Mouse (Mus musculus) left cerebral cortex, postnatal 25 days (tissue): ENCODE measurements around the gene Itpk1. TPM values are rescaled to one million over a fixed set of nuclear protein-coding genes. Genes with fewer than 3 reads are reported as not detected.

ENCODE experiments used
- DNase-seq, 2 experiments: peaks; one replicate each; pipeline ENCODE4 v3.0.0; 2022; ENCODE audit warnings: low spot score in 2 of 2, mixed read lengths in 1 of 2
- intact Hi-C: fragments of 180-260 bp; cut with DNase I; formaldehyde crosslinking; loops from one replicate; pipeline ENCODE4 v1.15.1; 2025
- total RNA-seq, 2 experiments: library from RNA; stranded (reverse); gene quantifications; 2 replicates each; pipeline ENCODE4 v1.2.3; 2021

Gene Itpk1
- total RNA-seq, 2 experiments from 2014 or later, result 63.9 to 70.2 TPM

DNA sequence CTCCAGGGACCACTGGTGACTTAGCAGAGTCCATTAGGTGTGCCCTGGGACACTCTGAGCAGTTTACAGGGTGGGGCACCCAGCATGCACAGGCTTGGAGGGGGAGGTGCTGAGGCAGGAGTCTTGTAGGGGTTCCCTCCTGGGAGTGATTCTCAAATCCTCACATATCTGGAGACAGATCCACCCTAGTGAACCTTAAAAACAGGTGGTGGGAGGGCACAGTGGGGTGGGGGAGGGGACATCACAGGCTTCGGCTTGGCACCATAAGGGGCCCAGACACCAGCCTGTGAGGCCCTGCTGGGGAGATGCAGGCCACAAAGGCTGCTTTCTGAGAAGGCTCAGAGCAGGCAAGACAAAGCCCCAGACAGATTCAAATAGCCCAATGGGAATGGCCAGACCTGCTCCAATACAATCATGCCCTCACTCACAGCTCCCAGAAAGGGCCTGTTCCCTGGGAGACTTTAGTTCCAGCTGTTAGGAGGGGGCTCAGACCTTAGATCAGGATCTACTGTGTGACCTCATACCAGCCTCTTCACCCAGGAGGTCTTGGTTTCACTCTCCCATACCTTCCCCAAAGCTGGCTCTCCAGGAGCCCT lies 6.5 kb downstream of the Itpk1 start:
- intact Hi-C loops, result no loop called here

DNA sequence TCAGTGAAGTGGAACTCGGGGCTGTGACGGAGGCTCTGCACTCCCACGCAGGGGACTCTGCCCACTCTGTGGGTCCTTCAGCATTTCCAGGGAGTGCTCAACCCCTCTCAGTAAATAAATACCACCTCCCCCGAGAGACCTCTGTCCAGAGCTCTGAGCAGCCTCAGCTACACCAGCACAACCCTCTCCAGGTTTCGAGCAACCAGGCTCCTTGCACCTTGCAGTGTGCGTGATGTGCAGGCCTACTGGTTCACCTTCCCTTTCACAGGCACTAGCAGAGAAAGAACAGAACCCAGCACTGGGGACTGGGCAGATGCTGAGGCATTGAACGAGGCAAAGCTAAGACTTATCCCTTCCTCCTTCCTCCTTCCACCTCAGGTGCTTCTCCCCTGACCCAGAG lies 7.3 kb downstream of the Itpk1 start:
- DNase-seq, result no peak
- intact Hi-C loops, result loop anchor here (2.0 kb wide), 1 partner anchor 45 kb away; no protein-coding TSS in a partner anchor

More for the DNA sequence above, 6.5 kb downstream of the Itpk1 start:
- DNase-seq, result no peak

DNA sequence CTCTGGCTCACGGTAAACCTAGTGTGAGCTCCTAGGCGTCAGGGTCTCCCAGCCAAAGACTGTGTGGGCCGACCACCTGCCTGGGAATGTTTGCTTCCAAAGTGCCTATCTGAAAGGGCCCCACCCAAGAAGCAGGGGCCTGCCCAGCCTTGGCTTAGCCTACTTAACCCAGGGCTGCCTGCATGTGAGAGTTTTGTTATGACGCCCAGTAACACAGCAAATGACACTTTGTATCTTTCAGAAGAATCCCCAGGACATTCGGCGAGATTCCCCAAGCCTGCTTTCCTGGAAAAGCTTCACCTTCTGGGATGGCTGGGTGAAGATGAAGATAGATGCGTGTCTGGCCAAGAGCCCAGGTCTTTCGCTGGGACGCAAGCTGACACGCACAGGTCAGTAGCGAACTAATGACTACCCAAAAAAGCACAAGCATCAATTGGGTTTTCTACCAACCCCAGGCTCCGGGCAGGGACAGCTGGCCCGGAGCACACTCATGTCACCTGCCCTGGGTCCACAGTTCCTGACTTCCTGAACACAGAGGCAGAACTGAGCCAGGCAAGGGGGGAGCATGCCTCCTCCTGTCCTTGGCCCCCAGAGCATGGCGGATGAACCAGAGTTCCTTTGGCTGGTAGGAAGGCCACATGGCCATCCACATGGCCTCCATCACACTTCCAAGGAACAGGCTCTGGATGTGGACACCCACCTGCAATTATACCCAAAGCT lies 7.9 kb downstream of the Itpk1 start:
- no peak for DNase-seq
- intact Hi-C loops, result loop anchor here (2.0 kb wide), 1 partner anchor 44 kb away; no protein-coding TSS in a partner anchor

DNA sequence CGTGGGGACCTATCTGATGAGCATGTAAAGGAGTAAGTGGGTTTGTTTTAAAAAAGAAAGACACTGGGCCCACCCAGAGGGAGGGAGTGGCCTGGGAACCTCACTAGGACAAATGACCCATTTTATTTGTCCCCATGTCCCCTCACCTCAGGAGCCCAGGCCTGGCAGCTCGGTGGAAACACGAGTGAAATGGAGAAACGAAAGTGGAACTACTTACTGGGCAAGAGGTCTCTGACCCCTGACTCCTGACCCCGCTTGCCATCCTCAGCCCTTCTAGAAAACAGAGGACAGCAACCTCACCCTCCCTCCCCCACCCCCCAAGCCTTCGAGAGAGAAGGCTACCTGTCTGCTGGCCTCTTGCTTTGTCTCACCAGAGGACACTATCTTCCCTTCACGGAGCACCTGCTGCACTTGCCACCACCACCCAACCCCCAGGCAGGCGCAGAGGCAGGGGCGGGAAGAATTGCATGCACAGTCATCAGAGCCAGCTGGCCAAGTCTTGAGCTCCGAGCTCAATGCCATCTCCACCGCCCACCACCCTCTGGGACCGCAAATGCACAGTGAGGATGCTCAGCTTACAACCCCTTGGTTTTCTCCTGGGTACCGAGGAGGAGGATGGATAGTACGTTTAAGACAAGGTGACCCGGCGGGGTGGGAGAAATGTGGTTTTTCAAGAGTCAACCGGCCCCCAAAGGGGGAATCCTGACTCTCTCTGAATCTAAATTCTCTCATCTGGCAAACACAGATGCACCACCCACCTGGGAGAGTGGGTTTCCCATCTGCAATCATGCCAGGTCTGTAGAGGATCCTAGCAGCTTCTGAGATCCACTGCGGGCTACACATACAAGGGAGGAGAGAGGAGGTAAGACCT lies 9.1 kb downstream of the Itpk1 start:
- intact Hi-C loops, result loop anchor here (2.0 kb wide), 1 partner anchor 43 kb away; no protein-coding TSS in a partner anchor
- DNase-seq, result peak; percentile 79 to 96

DNA sequence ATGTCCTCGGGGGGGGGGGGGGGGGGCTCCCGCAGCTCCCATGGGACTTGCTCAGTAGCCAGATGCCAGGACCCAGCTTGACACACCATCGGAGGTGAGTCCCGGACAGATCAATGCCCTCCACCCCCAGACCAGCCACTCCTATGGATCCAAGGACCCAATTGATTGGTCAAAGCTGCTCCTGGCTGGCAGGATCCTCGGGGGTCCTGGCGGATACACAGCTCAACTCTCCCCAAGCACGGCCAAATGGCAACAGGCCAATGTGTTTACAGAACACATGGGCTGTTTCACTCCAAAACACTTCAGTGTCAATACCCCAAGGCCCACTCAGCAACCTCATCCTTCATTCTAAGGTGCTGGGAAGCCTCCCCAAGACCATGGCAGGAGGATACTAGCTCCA lies 13.0 kb downstream of the Itpk1 start:
- intact Hi-C loops, result no loop called here
- DNase-seq, result no peak

DNA sequence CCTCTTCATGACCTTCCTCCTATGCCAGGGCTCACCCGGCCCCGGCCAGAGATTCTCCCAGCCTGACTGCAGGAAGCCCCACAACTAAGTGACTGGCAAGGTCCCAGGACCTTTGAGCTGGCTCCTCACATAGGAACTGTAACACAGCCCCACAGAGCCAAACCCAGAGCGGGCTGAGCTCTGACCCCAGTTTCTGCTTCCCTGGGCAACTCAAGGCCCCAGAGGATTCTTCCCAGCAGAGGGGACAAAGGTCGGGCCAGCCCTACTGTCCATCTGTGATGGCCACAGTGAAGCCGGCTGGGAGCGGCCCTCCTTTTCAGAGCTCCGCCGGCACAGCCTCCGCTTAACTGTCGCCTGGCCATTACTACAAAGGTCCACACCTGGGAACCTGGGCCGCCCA lies 13.6 kb downstream of the Itpk1 start:
- intact Hi-C loops, result no loop called here
- no peak for DNase-seq

DNA sequence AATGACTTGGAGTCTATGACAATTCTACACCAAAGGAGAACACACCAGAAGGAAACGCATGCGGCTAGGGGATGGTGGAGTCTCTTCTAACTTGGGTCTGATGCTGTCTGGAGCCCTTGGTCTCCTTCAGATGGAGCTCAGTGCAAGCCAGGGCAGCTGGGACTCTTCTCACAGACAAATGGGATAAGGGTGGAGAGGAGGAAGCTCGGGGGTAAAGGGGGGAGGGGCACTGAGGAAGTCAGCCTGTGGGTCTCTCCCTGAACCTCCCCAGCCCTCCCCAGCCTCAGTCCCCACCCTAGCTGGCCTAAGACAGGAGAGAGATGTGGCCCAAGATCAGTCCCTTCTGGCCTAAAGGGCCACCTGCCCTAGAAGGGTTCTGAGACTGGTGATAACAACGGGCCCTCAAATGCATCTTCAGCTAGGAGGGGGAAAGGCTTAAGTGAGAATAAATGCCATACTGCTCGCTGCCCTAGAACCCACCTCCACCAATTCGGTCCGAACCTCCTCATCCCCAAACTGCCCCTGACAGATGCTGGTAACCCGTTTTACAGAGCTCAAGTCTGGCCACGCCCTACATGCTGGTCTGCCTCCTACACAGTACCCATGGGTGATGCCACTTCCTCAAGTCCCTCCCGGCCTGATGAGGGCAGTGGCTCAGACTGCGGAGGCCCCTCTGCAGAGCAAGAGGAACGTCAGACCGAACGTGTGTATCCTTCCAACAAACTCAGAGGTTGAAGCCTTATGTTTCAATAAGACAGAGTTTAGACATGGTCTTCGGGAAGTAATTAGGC lies 14.8 kb downstream of the Itpk1 start:
- DNase-seq, result no peak
- intact Hi-C loops, result no loop called here

DNA sequence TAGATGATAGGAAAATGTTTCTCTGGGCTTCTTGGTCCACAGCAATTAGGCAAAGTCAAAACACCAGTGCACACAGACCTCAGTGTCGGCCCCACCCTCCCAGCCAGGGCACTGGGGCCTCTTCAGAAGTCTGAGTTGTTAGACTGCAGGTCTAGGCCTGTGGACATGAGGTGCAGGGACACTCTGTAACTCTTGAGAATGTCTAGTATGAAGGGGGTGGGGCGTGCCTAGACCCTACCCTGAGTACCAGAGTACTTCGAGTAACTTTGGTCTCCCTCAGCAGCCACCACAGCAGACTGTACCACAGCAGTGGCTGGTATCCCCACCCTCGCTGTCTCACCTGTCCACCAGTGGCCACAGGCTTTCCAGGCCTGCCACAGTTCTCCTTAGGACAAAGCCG lies 18.4 kb downstream of the Itpk1 start:
- no peak for DNase-seq
- intact Hi-C loops, result no loop called here

DNA sequence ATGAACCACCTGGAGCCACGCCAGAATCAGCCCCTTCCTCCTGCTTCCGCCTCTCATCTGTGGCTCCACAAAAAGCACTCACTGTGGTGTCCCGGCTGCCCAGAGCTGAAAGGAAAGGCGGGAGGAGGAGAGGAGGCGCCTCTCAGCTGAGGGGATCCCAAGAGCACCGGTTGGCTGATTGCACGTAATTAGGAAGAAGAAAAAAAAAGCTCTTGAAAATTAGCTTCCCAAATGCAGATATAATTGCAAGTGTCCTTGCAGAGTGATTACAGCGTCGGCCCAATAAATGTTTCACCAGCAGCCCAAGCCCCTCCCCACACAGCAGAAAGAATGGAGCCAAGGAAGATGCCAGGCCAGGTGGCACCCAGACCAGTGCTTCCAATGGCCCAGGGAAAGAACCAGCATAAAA lies 19.2 kb downstream of the Itpk1 start:
- no peak for DNase-seq
- intact Hi-C loops, result no loop called here

DNA sequence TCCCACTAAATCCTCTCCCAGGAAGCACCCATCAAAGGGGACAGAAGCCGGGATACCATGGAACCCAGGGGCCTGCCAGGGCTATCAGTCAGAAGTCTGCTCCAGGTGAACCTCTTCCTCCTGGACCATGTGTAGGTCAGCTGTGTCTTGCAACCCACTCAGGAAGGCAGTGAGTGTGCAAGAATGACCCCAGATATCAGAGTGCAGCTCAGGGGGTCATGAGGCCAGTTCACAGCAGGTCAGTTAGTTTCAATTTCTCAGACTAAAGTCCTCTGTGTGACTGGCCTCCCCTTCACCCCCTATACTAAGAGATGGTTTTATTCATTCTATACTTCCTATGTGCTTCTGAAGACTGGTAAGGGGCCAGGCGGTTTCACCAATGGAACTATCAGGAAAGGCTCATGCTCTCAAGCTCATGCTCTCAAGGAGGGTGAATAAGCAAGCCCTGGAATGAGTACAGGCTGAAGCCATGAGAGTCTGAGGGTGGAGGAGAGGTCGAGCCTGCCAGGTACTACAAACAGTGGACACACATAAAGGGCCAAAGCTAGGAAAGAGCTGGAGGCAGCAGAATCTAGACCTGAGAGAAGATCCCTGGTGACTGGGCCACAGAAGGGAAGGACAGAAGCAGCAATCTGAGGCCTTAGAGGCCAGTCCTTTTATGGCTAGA lies 19.9 kb downstream of the Itpk1 start:
- no peak for DNase-seq
- intact Hi-C loops, result no loop called here

DNA sequence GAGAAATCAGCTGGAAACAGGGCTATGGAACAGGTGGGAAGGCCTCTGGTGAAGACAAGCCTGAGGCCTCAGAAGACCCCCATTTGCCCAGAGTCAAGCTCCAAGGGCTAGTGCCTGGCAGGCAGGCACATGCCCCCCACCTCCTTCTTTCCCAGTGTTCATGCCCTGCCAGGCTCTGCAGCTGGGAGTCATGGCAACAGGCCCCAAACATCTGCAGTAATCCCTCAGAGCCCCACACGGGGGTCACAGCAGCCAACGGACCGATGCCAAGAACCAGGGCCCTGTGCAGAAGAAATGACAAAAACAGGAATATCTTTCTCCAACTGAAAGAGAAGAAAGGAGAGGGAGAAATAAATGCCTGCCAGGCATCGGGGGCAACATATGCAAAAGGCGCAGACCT lies 20.8 kb downstream of the Itpk1 start:
- DNase-seq, result no peak
- intact Hi-C loops, result no loop called here

DNA sequence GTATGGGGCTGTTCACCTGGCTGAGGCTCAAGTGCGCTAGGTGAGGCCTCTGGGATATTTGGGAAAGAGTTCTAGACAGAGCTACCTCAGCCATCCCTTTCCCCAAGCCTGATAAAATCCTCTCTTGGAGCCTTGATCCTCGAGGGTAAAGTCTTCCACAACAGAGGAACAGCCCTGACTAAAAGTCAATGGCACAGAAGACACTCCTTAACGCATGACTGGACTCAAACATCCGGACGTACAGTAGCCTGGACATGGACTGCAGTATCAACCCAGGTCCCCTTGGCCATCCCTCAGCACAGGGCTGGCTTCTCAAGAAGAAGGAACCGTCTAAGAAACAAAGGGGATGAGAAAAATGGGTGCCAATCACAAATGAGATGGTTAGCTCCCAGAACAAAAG lies 21.3 kb downstream of the Itpk1 start:
- DNase-seq, result no peak
- intact Hi-C loops, result no loop called here

DNA sequence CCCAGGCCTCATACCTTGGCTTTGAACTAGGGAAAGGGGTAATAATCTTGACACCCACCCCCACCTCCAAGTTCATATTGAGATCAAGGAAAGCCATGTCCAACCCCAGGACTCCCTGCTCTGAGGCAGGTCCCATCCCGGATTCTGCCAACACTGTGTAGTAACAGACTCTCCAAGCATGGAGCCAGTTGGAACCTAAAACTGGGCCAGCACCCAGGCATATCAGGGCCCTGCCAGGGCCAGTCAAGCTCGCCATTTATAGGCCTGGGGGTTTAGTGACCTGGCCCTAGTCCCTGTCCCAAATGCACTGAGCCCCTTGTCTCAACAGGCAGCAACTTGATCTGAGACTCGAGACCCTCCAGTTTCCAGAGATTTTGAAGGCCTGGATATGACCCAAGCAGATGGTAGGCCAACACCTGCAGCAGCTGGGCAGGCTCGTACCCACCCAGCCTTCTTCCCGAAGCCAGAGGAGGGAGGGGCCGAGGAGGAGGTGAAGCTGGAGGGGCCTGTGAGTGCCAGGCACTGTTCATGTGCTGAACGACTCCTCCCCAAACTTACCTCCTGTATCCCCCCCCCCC lies 21.9 kb downstream of the Itpk1 start:
- no peak for DNase-seq
- intact Hi-C loops, result no loop called here

DNA sequence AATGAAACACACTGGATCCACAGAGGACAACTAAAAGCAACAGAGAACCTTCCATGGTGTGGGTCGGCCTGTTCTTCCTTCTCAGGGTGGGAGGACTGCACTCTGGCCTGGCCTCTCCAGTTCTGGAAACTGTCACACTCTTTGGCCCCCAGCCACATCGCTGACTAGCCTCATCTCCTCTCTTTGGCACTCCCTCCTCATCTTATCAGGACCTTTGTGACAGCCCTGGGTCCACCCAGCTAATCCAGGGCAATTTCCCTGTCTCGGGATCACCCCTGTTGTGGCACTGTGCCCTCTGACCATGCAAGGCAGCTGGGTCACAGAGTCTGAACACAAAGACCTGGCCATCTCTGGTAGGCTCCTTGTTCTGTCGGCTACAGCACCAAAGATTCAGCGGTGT lies 22.6 kb downstream of the Itpk1 start:
- intact Hi-C loops, result no loop called here
- DNase-seq, result no peak

DNA sequence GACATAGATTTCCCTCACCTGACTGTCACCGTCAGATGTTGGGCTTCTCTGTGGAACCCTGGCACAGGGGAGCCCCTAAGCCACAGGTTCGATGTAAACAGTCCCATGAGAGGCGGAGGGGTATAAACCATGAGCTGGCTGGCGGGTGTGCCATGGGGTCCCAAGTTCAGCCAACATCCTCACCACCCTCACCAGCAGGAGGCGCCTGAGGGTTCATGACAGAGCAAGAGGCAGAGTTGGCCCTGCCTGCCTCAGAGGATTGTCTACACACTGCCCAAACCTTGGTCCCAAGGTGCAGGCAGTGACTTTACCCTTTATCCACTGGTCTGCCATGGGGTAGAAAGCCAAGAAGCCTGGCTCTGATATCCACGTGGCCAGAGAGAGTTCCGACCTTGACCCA lies 23.1 kb downstream of the Itpk1 start:
- intact Hi-C loops, result no loop called here

DNA sequence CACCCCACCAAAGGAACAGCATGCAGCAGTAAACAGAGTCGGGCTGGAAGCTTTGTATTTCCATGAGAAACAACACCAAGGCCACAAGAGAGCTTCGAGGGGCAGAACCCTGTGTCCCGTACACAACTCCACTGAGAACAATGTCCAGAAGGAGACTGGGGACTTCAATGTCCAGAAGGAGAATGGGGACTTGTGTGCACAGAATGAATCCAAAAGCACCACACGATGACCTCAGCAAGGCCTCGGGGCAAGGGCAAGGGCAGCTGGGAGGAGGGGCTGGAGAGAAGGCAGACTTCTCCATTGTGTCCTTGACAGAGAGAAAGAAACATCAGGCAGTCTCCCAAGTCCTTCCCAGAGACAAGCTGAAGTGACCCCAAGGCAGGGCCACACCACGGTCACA lies 25.9 kb downstream of the Itpk1 start:
- DNase-seq, result peak in 1 of 2 experiments; percentile 19
- intact Hi-C loops, result no loop called here

More for the DNA sequence above, 23.1 kb downstream of the Itpk1 start:
- DNase-seq, result no peak

DNA sequence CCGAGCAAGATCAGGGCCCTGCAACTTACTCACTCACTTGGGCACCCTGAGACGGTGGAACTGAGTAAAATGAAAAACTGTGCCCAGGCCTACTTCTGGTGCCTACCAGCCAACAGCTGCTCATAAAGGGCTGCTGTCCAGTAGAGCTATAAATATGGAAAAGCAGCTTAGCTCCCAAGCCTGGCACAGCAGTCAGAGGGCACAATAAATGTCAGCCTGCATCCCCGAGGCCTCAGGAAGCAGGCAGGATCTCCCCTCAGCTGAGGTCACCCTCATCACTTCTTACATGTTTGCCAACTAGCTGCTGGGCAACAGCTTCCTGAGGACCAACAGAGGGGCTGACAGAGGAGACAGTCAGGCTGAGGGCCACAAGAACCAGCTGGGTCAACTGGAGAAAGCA lies 27.6 kb downstream of the Itpk1 start:
- no peak for DNase-seq
- intact Hi-C loops, result no loop called here

DNA sequence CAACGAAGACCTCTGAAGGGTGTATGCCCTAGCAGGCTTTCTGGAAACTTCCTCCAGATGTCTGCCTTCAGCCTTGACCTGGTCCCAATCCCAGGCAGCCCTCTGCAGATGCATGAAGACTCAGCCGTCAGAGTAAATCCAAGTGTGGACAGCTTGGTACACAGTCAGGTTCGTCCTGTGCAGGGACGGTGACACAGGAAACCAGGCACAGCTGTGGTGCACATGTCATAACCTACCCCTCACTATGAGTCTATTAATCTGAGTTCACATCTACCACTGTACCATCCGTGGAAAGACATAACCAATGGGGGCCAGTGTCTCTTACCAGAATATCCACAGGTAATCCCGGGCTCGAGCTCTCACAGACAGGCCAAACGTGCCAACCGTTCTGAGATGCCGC lies 30.2 kb downstream of the Itpk1 start:
- intact Hi-C loops, result no loop called here
- no peak for DNase-seq

DNA sequence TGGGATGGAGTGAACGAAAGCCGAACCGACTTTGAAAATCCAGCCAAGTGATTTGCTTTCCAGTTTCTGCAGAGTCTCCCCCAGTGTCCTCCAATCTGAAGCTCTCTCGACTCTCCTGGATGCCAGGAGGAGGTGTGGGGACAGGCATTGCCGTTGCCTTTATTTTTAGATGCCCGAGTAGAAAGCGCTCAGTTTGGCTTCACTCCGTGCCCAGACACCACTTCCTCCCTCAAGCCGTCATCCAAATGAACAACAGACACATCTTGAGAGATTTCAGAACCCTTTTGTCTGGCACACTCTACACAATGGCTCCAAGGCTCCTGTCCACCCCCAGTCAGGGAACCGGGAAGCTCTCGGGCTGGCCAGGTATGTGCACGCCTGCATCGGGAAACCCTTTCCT lies 30.6 kb downstream of the Itpk1 start:
- intact Hi-C loops, result no loop called here
- peak in 1 of 2 experiments; percentile 83 for DNase-seq
